Mouse (Mus musculus): ENCODE measurements around the gene Rai1. TPM values are rescaled to one million over a fixed set of nuclear protein-coding genes. Genes with fewer than 3 reads are reported as not detected.

The Rai1 gene
- polyA plus RNA-seq (2012; fragmentation: generic; extraction: Trizol), result 24.9 TPM
- long read RNA-seq, experiment 1, partial matches to known transcripts, result 5 of 5 reads
- long read RNA-seq, experiment 1, other reads (novel, unspliced or antisense), result 0 of 5 reads
- long read RNA-seq, experiment 2, partial matches to known transcripts, result 22 of 24 reads
- long read RNA-seq, experiment 2, other reads (novel, unspliced or antisense), result 2 of 24 reads

- TF ChIP-seq CTCF (IDR thresholded peaks at IDR 0.05; ENCODE audit: control insufficient read depth, insufficient read depth, insufficient read length), result peak; percentile 98
- TF ChIP-seq CEBPB (IDR thresholded peaks at IDR 0.05; ENCODE audit: low read depth), result no peak
- TF ChIP-seq MYOG (IDR thresholded peaks at IDR 0.05; ENCODE audit: control insufficient read depth, extremely low read depth, insufficient read length), result no peak
- no peak for TF ChIP-seq USF1 (IDR thresholded peaks at IDR 0.05; ENCODE audit: low read depth)
- TF ChIP-seq FOSL1 (IDR thresholded peaks at IDR 0.05; ENCODE audit: insufficient read depth, low read length, poor library complexity, severe bottlenecking), result no peak
- TF ChIP-seq MAX (IDR thresholded peaks at IDR 0.05), result peak; percentile 86
- no peak for TF ChIP-seq MYOD1 (IDR thresholded peaks at IDR 0.05; ENCODE audit: control insufficient read depth, insufficient read length, low read depth)
- Histone ChIP-seq H3ac (ENCODE audit: control insufficient read depth, insufficient read length, low read depth) (peak within 1 kb of the TSS; percentile 91), H3K79me3 (ENCODE audit: low read depth) (peaks cover 44% of the 10 kb centered on the region)
These were observed at the start of gene Rai1 for GRCm38 (mm10) chr11:60104810-60105592. Rai1 (plus strand) TSS chr11:60105013.

DNA sequence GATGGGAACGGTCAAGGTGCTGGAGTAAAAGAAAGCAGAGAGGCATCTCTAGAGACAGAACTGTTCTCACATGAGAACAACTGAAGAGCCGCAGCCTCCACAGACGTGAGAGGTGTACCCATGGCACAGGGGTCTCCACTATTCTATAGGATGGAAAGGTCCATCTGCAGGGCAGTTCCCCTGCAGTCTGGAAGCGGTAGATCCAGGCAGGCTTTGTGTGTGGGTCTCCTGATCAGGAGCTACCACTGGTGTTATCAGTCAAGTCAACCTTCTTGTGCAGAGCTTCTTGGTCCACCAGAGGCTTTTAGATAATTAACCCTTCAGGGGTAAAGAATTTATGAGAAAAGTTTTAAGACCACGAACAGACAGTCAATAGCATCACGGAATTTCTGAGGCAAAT lies 48.3 kb upstream of the Rai1 start:
- no peaks in the 10 kb centered on the region for H3K36me3 ChIP-seq (ENCODE audit: control insufficient read depth, insufficient read depth)
- H3K27me3 ChIP-seq (ENCODE audit: control insufficient read depth, insufficient read depth, insufficient read length), result peaks cover 51% of the 10 kb centered on the region
- H3ac ChIP-seq (ENCODE audit: control insufficient read depth, insufficient read length, low read depth), result no peak overlapping the region
- TF ChIP-seq FOSL1 (IDR thresholded peaks at IDR 0.05; ENCODE audit: insufficient read depth, low read length, poor library complexity, severe bottlenecking) (no peak), USF1 (IDR thresholded peaks at IDR 0.05; ENCODE audit: low read depth) (no peak), CTCF (IDR thresholded peaks at IDR 0.05; ENCODE audit: control insufficient read depth, insufficient read depth, insufficient read length) (no peak), MYOG (IDR thresholded peaks at IDR 0.05; ENCODE audit: control insufficient read depth, extremely low read depth, insufficient read length) (no peak), CEBPB (IDR thresholded peaks at IDR 0.05; ENCODE audit: low read depth) (no peak)
- no peaks in the 10 kb centered on the region for H3K79me3 ChIP-seq (ENCODE audit: low read depth)
- no peaks in the 10 kb centered on the region for H3K79me2 ChIP-seq (ENCODE audit: control insufficient read depth, insufficient read depth)
- no peak overlapping the region for H3K4me3 ChIP-seq (ENCODE audit: insufficient read depth, poor library complexity, severe bottlenecking)

More at GRCm38 (mm10) chr11:60104810-60105592, at the start of gene Rai1:
- no peaks in the 10 kb centered on the region for H3K27me3 ChIP-seq (ENCODE audit: control insufficient read depth, insufficient read depth, insufficient read length)
- peak within 1 kb of the TSS; percentile 66 for H3K4me3 ChIP-seq (ENCODE audit: insufficient read depth, poor library complexity, severe bottlenecking)
- H3K79me2 ChIP-seq (ENCODE audit: control insufficient read depth, insufficient read depth), result peaks cover 50% of the 10 kb centered on the region
- H3K36me3 ChIP-seq (ENCODE audit: control insufficient read depth, insufficient read depth), result no peaks in the 10 kb centered on the region

- Histone ChIP-seq H3ac (ENCODE audit: control insufficient read depth, insufficient read length, low read depth) (no peak overlapping the region), H3K27me3 (ENCODE audit: control insufficient read depth, insufficient read depth, insufficient read length) (peaks cover 51% of the 10 kb centered on the region), H3K79me2 (ENCODE audit: control insufficient read depth, insufficient read depth) (no peaks in the 10 kb centered on the region), H3K36me3 (ENCODE audit: control insufficient read depth, insufficient read depth) (no peaks in the 10 kb centered on the region), H3K79me3 (ENCODE audit: low read depth) (no peaks in the 10 kb centered on the region), H3K4me3 (ENCODE audit: insufficient read depth, poor library complexity, severe bottlenecking) (no peak overlapping the region)
- TF ChIP-seq MAX (IDR thresholded peaks at IDR 0.05) (no peak), CEBPB (IDR thresholded peaks at IDR 0.05; ENCODE audit: low read depth) (no peak)
These were observed 46.8 kb upstream of the Rai1 start for GRCm38 (mm10) chr11:60057987-60058386.

DNA sequence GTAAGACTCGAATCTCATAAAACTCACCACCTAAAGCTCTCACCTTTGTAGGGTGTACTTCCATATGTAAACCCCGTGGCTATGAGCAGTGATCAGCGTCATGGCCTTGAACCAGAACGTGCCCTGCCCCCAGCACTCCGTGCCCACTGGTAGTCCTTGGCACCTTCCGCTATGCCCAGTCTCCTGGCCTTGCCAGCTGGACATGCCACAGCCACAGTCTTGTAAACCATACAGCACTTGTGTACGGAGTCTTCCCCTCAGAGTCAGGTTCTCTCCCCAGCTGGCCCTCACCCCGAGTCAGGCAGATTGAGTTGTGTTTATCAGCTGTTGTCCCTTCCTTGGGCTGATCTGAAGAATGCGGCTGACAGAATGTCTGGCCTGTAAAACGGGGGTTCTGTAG lies 46.4 kb upstream of the Rai1 start:
- Histone ChIP-seq H3K79me3 (ENCODE audit: low read depth) (no peaks in the 10 kb centered on the region), H3K79me2 (ENCODE audit: control insufficient read depth, insufficient read depth) (no peaks in the 10 kb centered on the region), H3K4me3 (ENCODE audit: insufficient read depth, poor library complexity, severe bottlenecking) (no peak overlapping the region), H3K27me3 (ENCODE audit: control insufficient read depth, insufficient read depth, insufficient read length) (peaks cover 49% of the 10 kb centered on the region), H3K36me3 (ENCODE audit: control insufficient read depth, insufficient read depth) (no peaks in the 10 kb centered on the region), H3ac (ENCODE audit: control insufficient read depth, insufficient read length, low read depth) (no peak overlapping the region)
- no peak for TF ChIP-seq MYOD1 (IDR thresholded peaks at IDR 0.05; ENCODE audit: control insufficient read depth, insufficient read length, low read depth)
- no peak for TF ChIP-seq USF1 (IDR thresholded peaks at IDR 0.05; ENCODE audit: low read depth)
- TF ChIP-seq MAX (IDR thresholded peaks at IDR 0.05), result no peak
- TF ChIP-seq CEBPB (IDR thresholded peaks at IDR 0.05; ENCODE audit: low read depth), result no peak
- no peak for TF ChIP-seq MYOG (IDR thresholded peaks at IDR 0.05; ENCODE audit: control insufficient read depth, extremely low read depth, insufficient read length)
- no peak for TF ChIP-seq CTCF (IDR thresholded peaks at IDR 0.05; ENCODE audit: control insufficient read depth, insufficient read depth, insufficient read length)
- TF ChIP-seq FOSL1 (IDR thresholded peaks at IDR 0.05; ENCODE audit: insufficient read depth, low read length, poor library complexity, severe bottlenecking), result no peak

- Histone ChIP-seq H3K27me3 (ENCODE audit: control insufficient read depth, insufficient read depth, insufficient read length) (peaks cover 49% of the 10 kb centered on the region), H3K36me3 (ENCODE audit: control insufficient read depth, insufficient read depth) (no peaks in the 10 kb centered on the region), H3K79me2 (ENCODE audit: control insufficient read depth, insufficient read depth) (no peaks in the 10 kb centered on the region), H3K79me3 (ENCODE audit: low read depth) (no peaks in the 10 kb centered on the region), H3ac (ENCODE audit: control insufficient read depth, insufficient read length, low read depth) (no peak overlapping the region), H3K4me3 (ENCODE audit: insufficient read depth, poor library complexity, severe bottlenecking) (no peak overlapping the region)
- no peak for TF ChIP-seq FOSL1 (IDR thresholded peaks at IDR 0.05; ENCODE audit: insufficient read depth, low read length, poor library complexity, severe bottlenecking)
- no peak for TF ChIP-seq MYOD1 (IDR thresholded peaks at IDR 0.05; ENCODE audit: control insufficient read depth, insufficient read length, low read depth)
- no peak for TF ChIP-seq CTCF (IDR thresholded peaks at IDR 0.05; ENCODE audit: control insufficient read depth, insufficient read depth, insufficient read length)
- TF ChIP-seq CEBPB (IDR thresholded peaks at IDR 0.05; ENCODE audit: low read depth), result no peak
- TF ChIP-seq MYOG (IDR thresholded peaks at IDR 0.05; ENCODE audit: control insufficient read depth, extremely low read depth, insufficient read length), result no peak
- TF ChIP-seq MAX (IDR thresholded peaks at IDR 0.05), result no peak
- no peak for TF ChIP-seq USF1 (IDR thresholded peaks at IDR 0.05; ENCODE audit: low read depth)
These were observed 44.8 kb upstream of the Rai1 start for GRCm38 (mm10) chr11:60060026-60060425.
